Mouse (Mus musculus) cortical plate, adult 2 months (tissue): Measurements from ENCODE around the gene Ncam2. TPM values are rescaled to one million over a fixed set of nuclear protein-coding genes. Genes with fewer than 3 reads are reported as not detected.

Source experiments
- H3K27ac ChIP-seq: fragments of 200-500 bp; 2 replicates; pipeline ENCODE4 v1.5.1; 2012; ENCODE audit warnings: low read length, control low read depth, inconsistent platforms; ENCODE audit not compliant: insufficient read depth
- H3K4me1 ChIP-seq: fragments of 200-500 bp; 2 replicates; pipeline ENCODE4 v1.6.1; 2011; ENCODE audit warnings: low read length; ENCODE audit not compliant: control insufficient read depth, insufficient read depth
- H3K4me3 ChIP-seq: fragments of 200-500 bp; 2 replicates; pipeline ENCODE4 v1.5.1; 2011; ENCODE audit warnings: mild to moderate bottlenecking, low read length, control low read depth; ENCODE audit not compliant: insufficient read depth
- CTCF ChIP-seq: fragments of 200-500 bp; IDR thresholded peaks from 2 replicates; pipeline ENCODE4 v1.5.1; 2011; ENCODE audit warnings: mild to moderate bottlenecking, control low read depth, low read length; ENCODE audit not compliant: insufficient read depth; ENCODE audit errors: extremely low read depth
- POLR2A ChIP-seq: fragments of 200-500 bp; IDR thresholded peaks from 2 replicates; pipeline ENCODE4 v1.6.1; 2011; ENCODE audit warnings: mild to moderate bottlenecking, low read length, control low read depth; ENCODE audit not compliant: insufficient read depth; ENCODE audit errors: extremely low read depth
- polyA plus RNA-seq: library from polyadenylated mRNA; depleted of rRNA; stranded (reverse); fragments of >200 nt; gene quantifications from 2 replicates; pipeline ENCODE4 v1.2.3, GENCODE M21; 2012

Gene Ncam2
- polyA plus RNA-seq, 1 experiment = 19.8 TPM

DNA sequence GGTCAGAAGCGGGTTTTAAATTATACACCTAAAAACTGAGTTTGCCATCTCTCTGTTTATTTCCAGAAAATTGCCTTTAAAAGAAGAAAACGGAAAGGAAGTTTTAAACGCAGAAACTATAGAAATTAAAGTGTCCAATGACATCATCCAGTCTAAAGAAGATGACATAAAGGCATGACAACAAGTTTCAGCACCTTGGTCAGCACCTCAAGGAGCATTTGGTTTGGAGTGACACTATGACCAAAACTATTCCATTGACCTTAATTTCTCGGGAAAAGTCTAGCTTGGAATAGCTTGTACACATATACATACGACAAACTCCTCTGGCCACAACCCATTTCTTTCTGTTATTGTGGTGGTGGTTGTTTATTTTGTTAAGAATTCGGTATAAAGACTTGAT, 422.8 kb downstream of the Ncam2 start:
- Histone ChIP-seq H3K4me1 (no peaks in the 10 kb centered on the region), H3K27ac (no peak overlapping the region), H3K4me3 (no peak overlapping the region)
- TF ChIP-seq POLR2A = no peak
- TF ChIP-seq CTCF = no peak

DNA sequence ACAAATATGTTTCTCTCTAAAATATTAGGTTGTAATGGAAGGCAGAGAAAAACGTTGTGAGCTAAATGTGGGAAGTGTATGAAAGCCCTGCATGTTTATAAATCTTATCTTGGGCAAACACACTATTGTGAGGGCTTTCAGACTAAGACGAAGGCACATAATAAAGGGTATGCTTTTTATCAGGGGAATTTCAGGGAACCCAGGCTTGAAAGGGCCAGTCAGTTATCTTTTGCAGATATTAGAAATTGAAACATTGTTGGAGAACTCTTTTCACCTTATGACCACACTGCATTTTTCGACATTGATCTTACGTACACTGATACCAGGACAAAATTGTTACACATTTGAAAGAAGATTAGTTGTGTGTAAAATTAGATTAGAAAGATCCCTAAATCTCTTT, 423.3 kb downstream of the Ncam2 start:
- Histone ChIP-seq H3K27ac (no peak overlapping the region), H3K4me3 (no peak overlapping the region), H3K4me1 (no peaks in the 10 kb centered on the region)
- TF ChIP-seq CTCF = no peak
- no peak for TF ChIP-seq POLR2A

DNA sequence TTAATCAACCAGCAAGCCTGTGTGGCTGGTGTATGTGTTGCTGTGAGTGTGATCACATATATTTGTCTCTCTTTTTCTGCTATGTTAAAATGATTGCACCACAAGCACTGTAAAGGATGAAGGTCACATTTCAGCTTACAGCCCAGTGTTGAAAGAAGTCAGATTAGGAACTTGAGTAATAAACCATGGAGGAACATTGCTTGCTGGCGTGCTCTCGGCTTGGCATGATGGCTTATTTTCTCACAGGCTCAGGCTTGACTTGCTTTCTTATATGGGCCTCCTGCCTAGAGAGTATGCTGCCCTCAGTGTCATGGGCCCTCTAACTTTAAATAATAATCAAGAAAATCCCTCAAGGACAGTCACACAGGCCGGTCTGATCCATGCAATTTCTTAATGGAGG, 449.8 kb downstream of the Ncam2 start:
- TF ChIP-seq POLR2A = no peak
- no peak for TF ChIP-seq CTCF
- Histone ChIP-seq H3K4me3 (no peak overlapping the region), H3K27ac (no peak overlapping the region), H3K4me1 (no peaks in the 10 kb centered on the region)

GRCm38 (mm10) chr16:81651550-81651949, 451.1 kb downstream of the Ncam2 start:
- H3K4me1 ChIP-seq = no peaks in the 10 kb centered on the region
- TF ChIP-seq POLR2A (no peak), CTCF (no peak)
- H3K4me3 ChIP-seq = no peak overlapping the region
- no peak overlapping the region for H3K27ac ChIP-seq

DNA sequence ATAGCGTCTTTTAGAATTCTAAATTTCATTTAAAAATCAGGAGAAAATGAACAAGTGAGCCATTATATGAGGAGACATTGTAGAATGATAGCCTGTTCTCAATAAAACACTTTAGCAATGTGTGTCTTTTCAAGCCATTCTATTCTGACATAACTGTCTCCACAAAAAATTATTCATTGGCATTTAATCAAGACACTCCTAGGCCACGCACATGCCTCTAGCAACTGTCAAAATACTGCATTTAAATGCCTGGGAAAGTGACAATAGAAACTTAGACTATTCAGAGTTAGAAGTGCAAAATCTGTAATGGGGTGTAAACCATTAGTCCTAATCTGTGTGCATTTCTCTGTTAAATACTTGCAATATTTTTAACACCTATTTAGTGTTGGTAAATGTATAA, 456.1 kb downstream of the Ncam2 start:
- no peak for TF ChIP-seq CTCF
- TF ChIP-seq POLR2A = no peak
- Histone ChIP-seq H3K27ac (no peak overlapping the region), H3K4me1 (no peaks in the 10 kb centered on the region), H3K4me3 (no peak overlapping the region)

DNA sequence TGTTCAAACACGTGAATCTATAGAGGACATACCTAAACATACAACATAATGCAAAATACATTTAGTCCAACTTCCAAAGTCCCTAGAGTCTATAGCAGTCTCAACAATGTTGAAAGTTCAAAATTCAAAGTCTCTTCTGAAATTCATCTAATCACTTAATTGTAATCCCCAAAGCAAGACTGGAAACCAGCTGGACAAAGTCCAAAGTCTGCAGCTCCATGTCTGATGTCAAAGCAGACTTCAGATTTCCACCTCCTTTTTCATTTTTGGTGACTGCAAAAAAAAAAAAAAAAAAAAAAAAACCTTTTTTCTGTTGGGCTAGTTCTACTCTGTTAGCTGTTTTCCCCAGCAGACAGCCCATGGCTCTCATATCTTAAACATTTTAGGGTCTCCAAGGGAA, 473.4 kb downstream of the Ncam2 start:
- Histone ChIP-seq H3K27ac (no peak overlapping the region), H3K4me1 (no peaks in the 10 kb centered on the region), H3K4me3 (no peak overlapping the region)
- TF ChIP-seq POLR2A = no peak
- no peak for TF ChIP-seq CTCF

DNA sequence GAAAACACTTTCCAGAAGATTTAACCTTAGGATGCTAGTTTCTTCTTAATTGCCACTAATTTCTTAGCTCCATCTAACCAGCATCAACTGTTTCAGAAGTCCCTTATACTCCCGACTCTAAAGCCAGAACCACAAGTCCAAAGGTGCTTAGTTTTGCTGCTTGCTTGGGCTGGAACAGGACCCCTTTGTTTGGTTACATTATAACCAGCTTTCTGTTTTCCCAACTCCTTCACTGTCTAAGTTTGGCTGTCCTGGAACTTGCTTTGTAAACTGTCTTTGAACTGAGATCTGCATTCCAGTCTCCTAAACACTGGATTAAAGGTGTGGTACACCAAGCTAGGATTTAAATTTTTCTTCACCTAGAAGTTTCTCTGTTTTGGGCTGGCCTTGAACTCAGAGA, 475.0 kb downstream of the Ncam2 start:
- Histone ChIP-seq H3K4me1 (no peaks in the 10 kb centered on the region), H3K27ac (no peak overlapping the region), H3K4me3 (no peak overlapping the region)
- TF ChIP-seq POLR2A = no peak
